Mouse (Mus musculus): ENCODE measurements around the gene Dtx2.

- TF ChIP-seq CTCF (IDR thresholded peaks at IDR 0.05; ENCODE audit: low read depth) = no peak
- TF ChIP-seq EP300 (optimal IDR thresholded peaks at IDR 0.05) = no peak
Measured at GRCm38 (mm10) chr5:136014877-136015276, 20.3 kb downstream of the Dtx2 start.

Data from stomach, postnatal 0 days (tissue).